Mouse (Mus musculus): ENCODE data around the gene Gm16506. TPM values are rescaled to one million over a fixed set of nuclear protein-coding genes. Genes with fewer than 3 reads are reported as not detected.
"Not testable (repeated sequence)": the region's sequence is repeated elsewhere in the genome, so short reads cannot be mapped to it uniquely, and the experiment has no call there.

Gm16506 gene
- polyA plus RNA-seq (2012): not detected in 2 replicates

DNA sequence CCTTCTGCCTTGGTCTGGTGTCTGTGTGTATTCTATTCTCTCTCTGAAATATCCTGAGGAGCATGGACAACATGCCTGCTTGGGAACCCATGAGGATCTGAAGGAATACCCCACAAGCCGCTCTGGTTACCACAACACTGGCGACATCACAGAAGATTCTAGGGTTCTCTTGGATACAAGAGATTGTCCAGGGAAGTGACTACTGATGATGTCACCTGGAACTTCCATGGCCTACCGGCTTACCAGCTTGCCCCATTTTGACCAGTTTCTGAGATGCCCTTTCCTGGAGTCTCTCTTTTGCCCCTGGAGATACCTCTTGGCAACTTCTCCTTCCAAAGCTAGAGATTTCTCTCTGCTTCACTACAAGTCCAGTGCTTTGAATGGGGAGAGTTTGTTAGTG is at the start of gene Gm16506:
Gene Gm16506, minus strand, starts transcription at position 101 of the 400 bp plus-strand sequence.
- not testable (repeated sequence) for H3K36me3 ChIP-seq (ENCODE audit: control insufficient read depth); H3K9me3 ChIP-seq (ENCODE audit: control insufficient read depth, low read length); H3K4me1 ChIP-seq (ENCODE audit: control insufficient read depth); H3K27me3 ChIP-seq (ENCODE audit: control insufficient read depth); H3K4me3 ChIP-seq (replicated peaks)

DNA sequence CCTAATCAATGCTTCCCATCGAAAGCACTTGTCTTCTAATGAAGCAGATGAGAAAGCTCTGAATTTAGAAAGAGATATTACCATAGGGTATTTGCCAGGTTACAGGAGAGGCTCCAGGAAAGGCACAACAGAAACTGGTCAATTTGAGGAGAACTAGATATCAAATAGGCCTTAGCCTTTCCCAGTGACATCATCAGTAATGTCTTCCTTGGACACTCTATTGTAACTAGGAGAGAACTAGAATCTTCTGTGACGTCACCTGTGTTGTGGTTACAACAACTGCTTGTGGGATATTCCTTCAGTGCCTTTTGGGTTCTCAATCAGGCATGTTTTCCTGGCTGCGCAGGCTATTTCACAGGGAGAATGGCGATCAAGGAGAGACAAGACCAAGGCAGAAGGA is 20.3 kb upstream of the Gm16506 start, which contains the start of gene Gm6526:
Gene Gm6526, plus strand, starts transcription at position 301 of the 400 bp plus-strand sequence.
- H3K9me3 ChIP-seq (ENCODE audit: control insufficient read depth, low read length); H3K27me3 ChIP-seq (ENCODE audit: control insufficient read depth); H3K4me3 ChIP-seq (replicated peaks); H3K4me1 ChIP-seq (ENCODE audit: control insufficient read depth); H3K36me3 ChIP-seq (ENCODE audit: control insufficient read depth): not testable (repeated sequence)

DNA sequence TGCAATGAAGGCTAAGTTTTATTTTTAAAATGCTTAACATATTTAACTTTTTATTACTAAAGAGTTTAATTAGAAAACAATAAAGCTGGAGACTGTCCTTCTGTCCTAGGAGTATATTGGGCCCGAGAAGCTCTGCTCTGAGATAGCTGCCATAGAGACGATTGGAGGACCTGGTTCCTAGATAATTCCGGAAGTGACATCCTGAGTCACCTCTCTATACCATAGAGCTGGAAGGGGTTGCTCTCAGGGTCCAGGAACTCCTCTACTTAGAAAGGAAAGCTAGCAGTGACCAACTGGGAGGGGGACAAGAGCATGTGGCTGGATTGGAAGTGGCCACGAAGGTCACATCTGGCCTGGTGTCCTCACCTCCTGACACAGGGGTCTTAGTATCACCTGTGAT is 29.7 kb downstream of the Gm16506 start, which contains the start of gene Gm7324:
Gene Gm7324, plus strand, starts transcription at position 208 of the 400 bp plus-strand sequence.
- H3K27me3 ChIP-seq (ENCODE audit: control insufficient read depth); H3K9me3 ChIP-seq (ENCODE audit: control insufficient read depth, low read length); H3K36me3 ChIP-seq (ENCODE audit: control insufficient read depth); H3K4me3 ChIP-seq (replicated peaks); H3K4me1 ChIP-seq (ENCODE audit: control insufficient read depth): not testable (repeated sequence)

DNA sequence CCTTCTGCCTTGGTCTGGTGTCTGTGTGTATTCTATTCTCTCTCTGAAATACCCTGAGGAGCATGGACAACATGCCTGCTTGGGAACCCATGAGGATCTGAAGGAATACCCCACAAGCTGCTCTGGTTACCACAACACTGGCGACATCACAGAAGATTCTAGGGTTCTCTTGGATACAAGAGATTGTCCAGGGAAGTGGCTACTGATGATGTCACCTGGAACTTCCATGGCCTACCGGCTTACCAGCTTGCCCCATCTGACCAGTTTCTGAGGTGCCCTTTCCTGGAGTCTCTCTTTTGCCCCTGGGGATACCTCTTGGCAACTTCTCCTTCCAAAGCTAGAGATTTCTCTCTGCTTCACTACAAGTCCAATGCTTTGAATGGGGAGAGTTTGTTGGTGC is 50.2 kb downstream of the Gm16506 start, which contains the start of gene Gm8165:
Gene Gm8165, minus strand, starts transcription at position 101 of the 400 bp plus-strand sequence.
- H3K36me3 ChIP-seq (ENCODE audit: control insufficient read depth); H3K9me3 ChIP-seq (ENCODE audit: control insufficient read depth, low read length); H3K4me1 ChIP-seq (ENCODE audit: control insufficient read depth); H3K4me3 ChIP-seq (replicated peaks); H3K27me3 ChIP-seq (ENCODE audit: control insufficient read depth): not testable (repeated sequence)

Other genes starting within 250 kb of the Gm16506 start
- gene Gm5799, start 183.9 kb downstream of the Gm16506 start, polyA plus RNA-seq (2012): not detected in 2 replicates
- gene Gm17654, start 148.3 kb downstream of the Gm16506 start, polyA plus RNA-seq (2012): not detected in 2 replicates
- gene Gm10375, start 119.5 kb downstream of the Gm16506 start, polyA plus RNA-seq (2012): not detected in 2 replicates
- not detected in 2 replicates for gene Gm8165, start 50.3 kb downstream of the Gm16506 start, polyA plus RNA-seq (2012)
- gene Gm7324, start 29.7 kb downstream of the Gm16506 start, polyA plus RNA-seq (2012): not detected in 2 replicates
- gene Gm6526, start 20.4 kb upstream of the Gm16506 start, polyA plus RNA-seq (2012): not detected in 2 replicates
- gene Gm8180, start 57.3 kb upstream of the Gm16506 start, polyA plus RNA-seq (2012): not detected in 2 replicates
- not detected in 2 replicates for gene Ear1, start 148.0 kb upstream of the Gm16506 start, polyA plus RNA-seq (2012)
- not detected in 2 replicates for gene Ear10, start 196.1 kb upstream of the Gm16506 start, polyA plus RNA-seq (2012)
- not detected in 2 replicates for gene Gm8113, start 197.9 kb upstream of the Gm16506 start, polyA plus RNA-seq (2012)
- not detected in 2 replicates for gene Ang5, start 229.6 kb upstream of the Gm16506 start, polyA plus RNA-seq (2012)

Data from erythroblast, embryonic 14.5 days (primary cell).